Mouse (Mus musculus): ENCODE measurements around the gene Syne1.

DNA sequence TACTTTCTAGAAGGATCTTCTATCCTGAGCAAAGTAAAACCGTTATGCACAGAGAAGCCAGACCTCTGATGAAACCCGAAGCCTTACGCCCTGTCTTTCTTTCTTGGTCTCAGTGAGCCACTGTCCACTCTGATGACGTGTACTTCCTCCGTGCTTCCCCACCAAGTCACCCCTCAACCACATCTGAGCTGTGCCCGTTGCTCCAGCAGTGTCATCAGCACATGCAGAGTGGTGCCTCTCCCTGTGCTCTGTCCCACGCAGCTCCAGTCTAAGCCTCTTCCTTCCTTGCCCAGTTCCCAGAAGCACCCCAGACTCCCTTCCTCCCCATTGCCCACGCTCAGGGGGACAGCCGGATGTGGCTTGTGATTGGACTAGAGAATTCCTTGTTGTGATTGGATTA, 224.6 kb downstream of the Syne1 start:
- no peak for TF ChIP-seq CTCF (IDR thresholded peaks at IDR 0.05)
- TF ChIP-seq POLR2A (IDR thresholded peaks at IDR 0.05; ENCODE audit: insufficient read depth, low read depth, low read length): no peak
- no peak for TF ChIP-seq EP300 (IDR thresholded peaks at IDR 0.05; ENCODE audit: insufficient read depth, low read depth, low read length)
